Mouse (Mus musculus) olfactory bulb, adult 2 months (tissue): ENCODE data around the gene Tox2.

Experiments
- CTCF ChIP-seq: fragments of 200-500 bp; IDR thresholded peaks from 2 replicates; pipeline ENCODE4 v1.5.1; 2012; ENCODE audit warnings: low read depth, mild to moderate bottlenecking, low read length, moderate library complexity; ENCODE audit not compliant: insufficient read depth
- POLR2A ChIP-seq: fragments of 200-500 bp; IDR thresholded peaks from 2 replicates; pipeline ENCODE4 v1.6.1; 2012; ENCODE audit warnings: mild to moderate bottlenecking, low read depth, low read length, moderate library complexity; ENCODE audit not compliant: insufficient read depth

- TF ChIP-seq CTCF (no peak), POLR2A (no peak)
These were observed 155.7 kb downstream of the Tox2 start for GRCm38 (mm10) chr2:163358662-163359061.
